Mouse (Mus musculus) E14TG2a.4 (cell line): Measurements from ENCODE around the gene Pdap1.

ENCODE experiments used
- CTCF ChIP-seq: conservative IDR thresholded peaks from 2 replicates; pipeline ENCODE4 v1.5.1; 2014; ENCODE audit warnings: low read length
- POU5F1 ChIP-seq: IDR thresholded peaks from 2 replicates; pipeline ENCODE4 v1.6.1; 2014; ENCODE audit warnings: low read length, borderline replicate concordance

- TF ChIP-seq CTCF: no peak
- TF ChIP-seq POU5F1: no peak
These were observed 41.7 kb downstream of the Pdap1 start for GRCm38 (mm10) chr5:145098340-145098821.
